Mouse (Mus musculus) fat pad, adult 2 months (tissue): ENCODE data around the gene P2rx2.

ENCODE experiments used
- DNase-seq: peaks from one replicate; pipeline ENCODE4 v3.0.0-alpha.2; 2011; ENCODE audit warnings: low read depth, low spot score; ENCODE audit errors: extremely low read depth

The P2rx2 gene

GRCm38 (mm10) chr5:110338792-110339191, 4.2 kb downstream of the P2rx2 start:
- DNase-seq, result no peak

- no peak for DNase-seq
These were observed 12.5 kb downstream of the P2rx2 start for GRCm38 (mm10) chr5:110330508-110330907.

GRCm38 (mm10) chr5:110313127-110313526, 29.9 kb downstream of the P2rx2 start:
- DNase-seq, result no peak

- no peak for DNase-seq
These were observed 34.2 kb downstream of the P2rx2 start for GRCm38 (mm10) chr5:110308861-110309260.

GRCm38 (mm10) chr5:110300591-110300990, 42.4 kb downstream of the P2rx2 start:
- DNase-seq, result no peak

- no peak for DNase-seq
These were observed 46.4 kb downstream of the P2rx2 start for GRCm38 (mm10) chr5:110296637-110297036.

GRCm38 (mm10) chr5:110291649-110292048, 51.4 kb downstream of the P2rx2 start:
- DNase-seq, result no peak
